Comparison of ENCODE assay signal across 10 mouse cellular contexts in genomic region chr19:8755652-8756051, GRCm38 (mm10). TPM values are rescaled to one million over a fixed set of nuclear protein-coding genes. Genes with fewer than 3 reads are reported as not detected.
DNase-seq lines count a peak whose midpoint lies in the region; ATAC-seq and TF ChIP-seq lines count a peak whose summit lies in the region.
"Had no signal": no experiment of that assay in that cellular context is flagged by ENCODE, and none has a peak within 500 bp of the region (broad histone marks: within the 10 kb centered on the region; RNA-seq: fewer than 3 reads in every experiment).

No protein-coding gene starts in this region.

- ATAC-seq in midbrain, embryonic 11.5 days (ENCODE audit: low FRiP score): no peak
- ATAC-seq in neural tube, embryonic 14.5 days (ENCODE audit: low read depth): no peak

- no peak overlapping the region for H3K4me2 ChIP-seq in midbrain, embryonic 11.5 days
- peak overlapping the region; percentile 79; the same call in 1 of the 2 replicates for H3K4me2 ChIP-seq in neural tube, embryonic 14.5 days (ENCODE audit: low read depth, low read length)

- intact Hi-C loops in gastrocnemius, adult 2 months (cut with DNase I): loop anchor here (2.0 kb wide), 1 partner anchor 15 kb away; the partner anchor contains the start of genes 1700092M07Rik and Stx5a
- intact Hi-C loops in gastrocnemius, postnatal 14 days (cut with DNase I; ENCODE audit: low total_unique reads): no loop called here

- no peaks in the 10 kb centered on the region for H3K27me3 ChIP-seq in midbrain, embryonic 10.5 days (ENCODE audit: low read depth, poor library complexity, severe bottlenecking)
- H3K27me3 ChIP-seq in midbrain, embryonic 11.5 days (ENCODE audit: control insufficient read depth, insufficient read depth, low read length): no peaks in the 10 kb centered on the region
- no peaks in the 10 kb centered on the region for H3K27me3 ChIP-seq in limb, embryonic 10.5 days (ENCODE audit: low read depth, poor library complexity, severe bottlenecking)
- H3K27me3 ChIP-seq in neural tube, embryonic 14.5 days (ENCODE audit: control insufficient read depth, insufficient read depth, low read length): no peaks in the 10 kb centered on the region; the same call in 1 of the 2 replicates

- no peaks in the 10 kb centered on the region for H3K9me3 ChIP-seq in midbrain, embryonic 10.5 days (replicated peaks)
- no peaks in the 10 kb centered on the region for H3K9me3 ChIP-seq in midbrain, embryonic 11.5 days (ENCODE audit: control insufficient read depth, low read length)
- no peaks in the 10 kb centered on the region for H3K9me3 ChIP-seq in limb, embryonic 10.5 days (replicated peaks)
- H3K9me3 ChIP-seq in neural tube, embryonic 14.5 days (ENCODE audit: control insufficient read depth, low read length): no peaks in the 10 kb centered on the region

- H3K27ac ChIP-seq in gastrocnemius, adult 2 months: no peak overlapping the region; the same call in 1 of the 2 replicates
- no peak overlapping the region for H3K27ac ChIP-seq in midbrain, embryonic 10.5 days (replicated peaks)
- H3K27ac ChIP-seq in midbrain, embryonic 11.5 days (ENCODE audit: low read depth, low read length): no peak overlapping the region
- no peak overlapping the region for H3K27ac ChIP-seq in limb, embryonic 10.5 days
- no peak overlapping the region for H3K27ac ChIP-seq in neural tube, embryonic 14.5 days (ENCODE audit: low read depth, low read length)

- no peak for DNase-seq in gastrocnemius, adult 2 months
- no peak for DNase-seq in gastrocnemius, postnatal 14 days
- DNase-seq in midbrain, embryonic 10.5 days (ENCODE audit: low spot score): no peak
- DNase-seq in midbrain, embryonic 11.5 days (ENCODE audit: low spot score, missing footprints): no peak
- no peak for DNase-seq in limb, embryonic 10.5 days (ENCODE audit: low spot score)
- DNase-seq in thymus, postnatal 14 days: no peak
- no peak for DNase-seq in right cerebral cortex, postnatal 14 days
- DNase-seq: cerebellum, postnatal 25 days had no signal

- peaks cover 58% of the 10 kb centered on the region for H3K36me3 ChIP-seq in midbrain, embryonic 10.5 days
- H3K36me3 ChIP-seq in midbrain, embryonic 11.5 days (ENCODE audit: control insufficient read depth, insufficient read depth, low read length): peaks cover 22% of the 10 kb centered on the region
- peaks cover 62% of the 10 kb centered on the region for H3K36me3 ChIP-seq in limb, embryonic 10.5 days
- H3K36me3 ChIP-seq in neural tube, embryonic 14.5 days (ENCODE audit: control insufficient read depth, insufficient read depth, low read length): peaks cover 22% of the 10 kb centered on the region

- 90% methylated on average over 3 of the region's 3 CpGs for WGBS in midbrain, embryonic 10.5 days
- WGBS in midbrain, embryonic 11.5 days: 82% methylated on average over 3 of the region's 3 CpGs
- WGBS in limb, embryonic 10.5 days: 89% methylated on average over 3 of the region's 3 CpGs
- 87% methylated on average over 3 of the region's 3 CpGs for WGBS in neural tube, embryonic 14.5 days

- H3K4me3 ChIP-seq in gastrocnemius, adult 2 months: peak overlapping the region; percentile 84
- H3K4me3 ChIP-seq in midbrain, embryonic 10.5 days: peak overlapping the region; percentile 89; the same call in 1 of the 2 replicates
- H3K4me3 ChIP-seq in midbrain, embryonic 11.5 days (ENCODE audit: low read depth, low read length): no peak overlapping the region
- H3K4me3 ChIP-seq in limb, embryonic 10.5 days: 0 out of 2 replicates have a peak overlapping the region, but pooled peaks have one; percentile 95
- peak overlapping the region; percentile 97 for H3K4me3 ChIP-seq in neural tube, embryonic 14.5 days (ENCODE audit: low read depth, low read length)

- H3K9ac ChIP-seq in midbrain, embryonic 11.5 days (ENCODE audit: low read length): no peak overlapping the region
- no peak overlapping the region for H3K9ac ChIP-seq in neural tube, embryonic 14.5 days (replicated peaks; ENCODE audit: low read depth, low read length)

- no peak for TF ChIP-seq CTCF in gastrocnemius, adult 2 months (IDR thresholded peaks at IDR 0.05)

- H3K4me1 ChIP-seq in midbrain, embryonic 10.5 days: peaks cover 28% of the 10 kb centered on the region
- H3K4me1 ChIP-seq in midbrain, embryonic 11.5 days (ENCODE audit: control insufficient read depth, insufficient read depth, low read length): peaks cover 10% of the 10 kb centered on the region
- H3K4me1 ChIP-seq in limb, embryonic 10.5 days: peaks cover 14% of the 10 kb centered on the region
- H3K4me1 ChIP-seq in neural tube, embryonic 14.5 days (ENCODE audit: control insufficient read depth, insufficient read depth, low read length): peaks cover 15% of the 10 kb centered on the region

RNA-seq across cellular contexts. Expression of gene Nxf1, which starts 1.2 kb away (rescaled TPM):
- total RNA-seq in gastrocnemius, adult 2 months (2021): 10 to 100 TPM; 37.8 to 41.5 TPM
- total RNA-seq in gastrocnemius, postnatal 14 days (2021): 10 to 100 TPM; 32.5 to 33.2 TPM
- polyA plus RNA-seq in midbrain, embryonic 10.5 days (2016; fragmentation: Nextera tagmentation; extraction: Ambion mirVana): 253 and 282 TPM in 2 replicates
- polyA plus RNA-seq in midbrain, embryonic 11.5 days (2014; fragmentation: Nextera tagmentation; extraction: Ambion mirVana): 209 and 235 TPM in 2 replicates
- polyA plus RNA-seq in limb, embryonic 10.5 days (2016; fragmentation: Nextera tagmentation; extraction: Ambion mirVana): 257 and 273 TPM in 2 replicates
- polyA plus RNA-seq in neural tube, embryonic 14.5 days (2014; fragmentation: Nextera tagmentation; extraction: Ambion mirVana): 120 and 140 TPM in 2 replicates

RNA-seq across cellular contexts. Expression of gene Stx5a, which starts 14.4 kb away (rescaled TPM):
- 10 to 100 TPM; 20.8 to 22.1 TPM for total RNA-seq in gastrocnemius, adult 2 months (2021)
- 10 to 100 TPM; 24.1 to 28.0 TPM for total RNA-seq in gastrocnemius, postnatal 14 days (2021)
- polyA plus RNA-seq in midbrain, embryonic 10.5 days (2016; fragmentation: Nextera tagmentation; extraction: Ambion mirVana): 94.9 and 103 TPM in 2 replicates
- 85.6 and 94.7 TPM in 2 replicates for polyA plus RNA-seq in midbrain, embryonic 11.5 days (2014; fragmentation: Nextera tagmentation; extraction: Ambion mirVana)
- polyA plus RNA-seq in limb, embryonic 10.5 days (2016; fragmentation: Nextera tagmentation; extraction: Ambion mirVana): 99.3 and 134 TPM in 2 replicates
- polyA plus RNA-seq in neural tube, embryonic 14.5 days (2014; fragmentation: Nextera tagmentation; extraction: Ambion mirVana): 115 and 120 TPM in 2 replicates

RNA-seq across cellular contexts. Expression of gene 1700092M07Rik, which starts 15.1 kb away (rescaled TPM):
- not detected for total RNA-seq in gastrocnemius, adult 2 months (2021)
- total RNA-seq in gastrocnemius, postnatal 14 days (2021): not detected
- 3.2 and 3.3 TPM in 2 replicates for polyA plus RNA-seq in midbrain, embryonic 10.5 days (2016; fragmentation: Nextera tagmentation; extraction: Ambion mirVana)
- polyA plus RNA-seq in midbrain, embryonic 11.5 days (2014; fragmentation: Nextera tagmentation; extraction: Ambion mirVana): 1.5 and 2.7 TPM in 2 replicates
- polyA plus RNA-seq in limb, embryonic 10.5 days (2016; fragmentation: Nextera tagmentation; extraction: Ambion mirVana): 2.8 and 3.1 TPM in 2 replicates
- 1.8 and 2.6 TPM in 2 replicates for polyA plus RNA-seq in neural tube, embryonic 14.5 days (2014; fragmentation: Nextera tagmentation; extraction: Ambion mirVana)
- total RNA-seq: hematopoietic stem cell, adult 5-6 weeks had no signal

RNA-seq across cellular contexts. Expression of gene Tmem223, which starts 15.1 kb away (rescaled TPM):
- total RNA-seq in gastrocnemius, adult 2 months (2021): 100 to 1,000 TPM in 1 of 2 experiments, 10 to 100 TPM in 1; 77.2 to 118 TPM
- 10 to 100 TPM; 78.5 to 81.9 TPM for total RNA-seq in gastrocnemius, postnatal 14 days (2021)
- polyA plus RNA-seq in midbrain, embryonic 10.5 days (2016; fragmentation: Nextera tagmentation; extraction: Ambion mirVana): 189 and 205 TPM in 2 replicates
- polyA plus RNA-seq in midbrain, embryonic 11.5 days (2014; fragmentation: Nextera tagmentation; extraction: Ambion mirVana): 190 and 197 TPM in 2 replicates
- 181 and 183 TPM in 2 replicates for polyA plus RNA-seq in limb, embryonic 10.5 days (2016; fragmentation: Nextera tagmentation; extraction: Ambion mirVana)
- 223 and 263 TPM in 2 replicates for polyA plus RNA-seq in neural tube, embryonic 14.5 days (2014; fragmentation: Nextera tagmentation; extraction: Ambion mirVana)

RNA-seq across cellular contexts. Expression of gene Tmem179b, which starts 18.6 kb away (rescaled TPM):
- 10 to 100 TPM in 1 of 2 experiments, 1 to 10 TPM in 1; 7.4 to 10.6 TPM for total RNA-seq in gastrocnemius, adult 2 months (2021)
- 10 to 100 TPM in 1 of 2 experiments, 1 to 10 TPM in 1; 9.7 to 11.1 TPM for total RNA-seq in gastrocnemius, postnatal 14 days (2021)
- polyA plus RNA-seq in midbrain, embryonic 10.5 days (2016; fragmentation: Nextera tagmentation; extraction: Ambion mirVana): 50.0 and 55.2 TPM in 2 replicates
- 40.8 and 45.7 TPM in 2 replicates for polyA plus RNA-seq in midbrain, embryonic 11.5 days (2014; fragmentation: Nextera tagmentation; extraction: Ambion mirVana)
- polyA plus RNA-seq in limb, embryonic 10.5 days (2016; fragmentation: Nextera tagmentation; extraction: Ambion mirVana): 41.3 and 43.7 TPM in 2 replicates
- 25.9 and 32.7 TPM in 2 replicates for polyA plus RNA-seq in neural tube, embryonic 14.5 days (2014; fragmentation: Nextera tagmentation; extraction: Ambion mirVana)
